Mouse (Mus musculus): Measurements from ENCODE around the gene Zfp598. TPM values are rescaled to one million over a fixed set of nuclear protein-coding genes. Genes with fewer than 3 reads are reported as not detected.
A peak's percentile ranks its signal among the peaks of the same experiment; 100 is the strongest.
"Not testable (repeated sequence)": the region's sequence is repeated elsewhere in the genome, so short reads cannot be mapped to it uniquely, and the experiment has no call there.

Gene Zfp598
- polyA plus RNA-seq, 1 experiment from 2014 or later: 34.5 TPM

GRCm38 (mm10) chr17:24720616-24721015 lies 51.1 kb downstream of the Zfp598 start:
- H3K9me3 ChIP-seq (replicated peaks); DNase-seq (ENCODE audit: low spot score); H3K27me3 ChIP-seq (ENCODE audit: low read depth, poor library complexity, severe bottlenecking): not testable (repeated sequence)
- Histone ChIP-seq H3K27ac (peak overlapping the region; percentile 91), H3K4me1 (peaks cover 32% of the 10 kb centered on the region), H3K4me3 (peak overlapping the region; percentile 77), H3K36me3 (peaks cover 52% of the 10 kb centered on the region)
- 2% methylated on average over 11 of the region's 11 CpGs for WGBS

- 64% methylated on average over 7 of the region's 7 CpGs for WGBS
- not testable (repeated sequence) for H3K27ac ChIP-seq; DNase-seq (ENCODE audit: low spot score); H3K9me3 ChIP-seq (replicated peaks); H3K27me3 ChIP-seq (ENCODE audit: low read depth, poor library complexity, severe bottlenecking)
- peak overlapping the region; percentile 77 for H3K4me3 ChIP-seq
- peaks cover 32% of the 10 kb centered on the region for H3K4me1 ChIP-seq
- peaks cover 44% of the 10 kb centered on the region for H3K36me3 ChIP-seq
These were observed 52.0 kb downstream of the Zfp598 start for GRCm38 (mm10) chr17:24721383-24721955.

- 33% methylated on average over 13 of the region's 13 CpGs for WGBS
- H3K4me1 ChIP-seq: peaks cover 32% of the 10 kb centered on the region
- peak overlapping the region; percentile 77 for H3K4me3 ChIP-seq
- DNase-seq (ENCODE audit: low spot score): no peak
- no peaks in the 10 kb centered on the region for H3K27me3 ChIP-seq (ENCODE audit: low read depth, poor library complexity, severe bottlenecking)
- H3K36me3 ChIP-seq: peaks cover 35% of the 10 kb centered on the region
- no peak overlapping the region for H3K27ac ChIP-seq
- H3K9me3 ChIP-seq (replicated peaks): no peaks in the 10 kb centered on the region
These were observed 52.9 kb downstream of the Zfp598 start for GRCm38 (mm10) chr17:24722220-24722924.

- Histone ChIP-seq H3K27ac (peak overlapping the region; percentile 81), H3K36me3 (peaks cover 25% of the 10 kb centered on the region), H3K4me1 (peaks cover 36% of the 10 kb centered on the region), H3K4me3 (peak overlapping the region; percentile 77), H3K27me3 (ENCODE audit: low read depth, poor library complexity, severe bottlenecking) (no peaks in the 10 kb centered on the region), H3K9me3 (replicated peaks) (no peaks in the 10 kb centered on the region)
- WGBS: 4% methylated on average over 12 of the region's 12 CpGs
- DNase-seq (ENCODE audit: low spot score): no peak
These were observed 53.8 kb downstream of the Zfp598 start for GRCm38 (mm10) chr17:24723122-24723880.

GRCm38 (mm10) chr17:24723881-24724180 lies 54.3 kb downstream of the Zfp598 start:
- H3K4me1 ChIP-seq: peaks cover 34% of the 10 kb centered on the region
- H3K4me3 ChIP-seq: peak overlapping the region; percentile 77
- H3K36me3 ChIP-seq: peaks cover 21% of the 10 kb centered on the region
- under 1% methylated on average over 15 of the region's 15 CpGs for WGBS
- H3K27ac ChIP-seq: peak overlapping the region; percentile 81
- no peak for DNase-seq (ENCODE audit: low spot score)
- H3K27me3 ChIP-seq (ENCODE audit: low read depth, poor library complexity, severe bottlenecking): no peaks in the 10 kb centered on the region
- H3K9me3 ChIP-seq (replicated peaks): no peaks in the 10 kb centered on the region

GRCm38 (mm10) chr17:24724184-24724583 lies 54.7 kb downstream of the Zfp598 start, which contains the start of gene Ndufb10:
Gene Ndufb10, minus strand, starts transcription at chr17:24724478.
- Histone ChIP-seq H3K4me3 (peak within 1 kb of the TSS; percentile 77), H3K4me1 (peaks cover 32% of the 10 kb centered on the region), H3K36me3 (peaks cover 21% of the 10 kb centered on the region), H3K9me3 (replicated peaks) (no peaks in the 10 kb centered on the region), H3K27me3 (ENCODE audit: low read depth, poor library complexity, severe bottlenecking) (no peaks in the 10 kb centered on the region), H3K27ac (peak within 1 kb of the TSS; percentile 81)
- DNase-seq (ENCODE audit: low spot score): peak; percentile 99
- under 1% methylated on average over 30 of the region's 30 CpGs for WGBS

GRCm38 (mm10) chr17:24725637-24726390 lies 56.3 kb downstream of the Zfp598 start:
- Histone ChIP-seq H3K4me1 (peaks cover 32% of the 10 kb centered on the region), H3K4me3 (no peak overlapping the region), H3K36me3 (peaks cover 17% of the 10 kb centered on the region), H3K27ac (no peak overlapping the region), H3K27me3 (ENCODE audit: low read depth, poor library complexity, severe bottlenecking) (no peaks in the 10 kb centered on the region), H3K9me3 (replicated peaks) (no peaks in the 10 kb centered on the region)
- no peak for DNase-seq (ENCODE audit: low spot score)
- WGBS: 69% methylated on average over 3 of the region's 3 CpGs

- WGBS: 76% methylated on average over 2 of the region's 2 CpGs
- no peak for DNase-seq (ENCODE audit: low spot score)
- no peaks in the 10 kb centered on the region for H3K9me3 ChIP-seq (replicated peaks)
- H3K27me3 ChIP-seq (ENCODE audit: low read depth, poor library complexity, severe bottlenecking): no peaks in the 10 kb centered on the region
- peaks cover 17% of the 10 kb centered on the region for H3K4me1 ChIP-seq
- no peak within 1 kb of the TSS for H3K4me3 ChIP-seq
- H3K27ac ChIP-seq: no peak within 1 kb of the TSS
- peaks cover 1% of the 10 kb centered on the region for H3K36me3 ChIP-seq
These were observed 58.1 kb downstream of the Zfp598 start, which contains the start of gene Rpl3l for GRCm38 (mm10) chr17:24727618-24728017. Gene Rpl3l, plus strand, starts transcription at chr17:24727820.

GRCm38 (mm10) chr17:24728184-24728583 lies 58.7 kb downstream of the Zfp598 start:
- Histone ChIP-seq H3K4me1 (peaks cover 11% of the 10 kb centered on the region), H3K9me3 (replicated peaks) (no peaks in the 10 kb centered on the region), H3K27ac (no peak overlapping the region), H3K27me3 (ENCODE audit: low read depth, poor library complexity, severe bottlenecking) (no peaks in the 10 kb centered on the region), H3K4me3 (no peak overlapping the region), H3K36me3 (no peaks in the 10 kb centered on the region)
- WGBS: 76% methylated on average over 17 of the region's 17 CpGs
- DNase-seq (ENCODE audit: low spot score): no peak

- no peak for DNase-seq (ENCODE audit: low spot score)
- H3K27ac ChIP-seq: no peak overlapping the region
- 91% methylated on average over 6 of the region's 6 CpGs for WGBS
- H3K9me3 ChIP-seq (replicated peaks): no peaks in the 10 kb centered on the region
- no peaks in the 10 kb centered on the region for H3K36me3 ChIP-seq
- H3K4me3 ChIP-seq: no peak overlapping the region
- peaks cover 4% of the 10 kb centered on the region; the same call in 1 of the 2 replicates for H3K4me1 ChIP-seq
- no peaks in the 10 kb centered on the region for H3K27me3 ChIP-seq (ENCODE audit: low read depth, poor library complexity, severe bottlenecking)
These were observed 59.6 kb downstream of the Zfp598 start for GRCm38 (mm10) chr17:24729067-24729466.

- no peak overlapping the region for H3K4me3 ChIP-seq
- H3K9me3 ChIP-seq (replicated peaks): no peaks in the 10 kb centered on the region
- H3K4me1 ChIP-seq: peaks cover 6% of the 10 kb centered on the region; the same call in 1 of the 2 replicates
- H3K36me3 ChIP-seq: no peaks in the 10 kb centered on the region
- WGBS: 84% methylated on average over 14 of the region's 14 CpGs
- DNase-seq (ENCODE audit: low spot score): no peak
- no peaks in the 10 kb centered on the region for H3K27me3 ChIP-seq (ENCODE audit: low read depth, poor library complexity, severe bottlenecking)
- H3K27ac ChIP-seq: no peak overlapping the region
These were observed 61.3 kb downstream of the Zfp598 start for GRCm38 (mm10) chr17:24730787-24731186.
